Mouse (Mus musculus): Measurements from ENCODE around the gene Socs4. TPM values are rescaled to one million over a fixed set of nuclear protein-coding genes. Genes with fewer than 3 reads are reported as not detected.
A peak's percentile ranks its signal among the peaks of the same experiment; 100 is the strongest.
"Not testable (repeated sequence)": the region's sequence is repeated elsewhere in the genome, so short reads cannot be mapped to it uniquely, and the experiment has no call there.

The Socs4 gene
- polyA plus RNA-seq, 1 experiment from 2014 or later: 2.7 TPM

- no peaks in the 10 kb centered on the region for H3K9me3 ChIP-seq
- H3K27me3 ChIP-seq: no peaks in the 10 kb centered on the region
- no peak overlapping the region for H3K27ac ChIP-seq (replicated peaks)
- H3K4me3 ChIP-seq: no peak overlapping the region
- H3K4me2 ChIP-seq: no peak overlapping the region
- 97% methylated on average over 5 of the region's 5 CpGs for WGBS
- H3K36me3 ChIP-seq: peaks cover 50% of the 10 kb centered on the region
- H3K4me1 ChIP-seq (replicated peaks): no peaks in the 10 kb centered on the region
- no peak overlapping the region for H3K9ac ChIP-seq
- ATAC-seq (ENCODE audit: low read depth): no peak
Observed at GRCm38 (mm10) chr14:47319362-47319761, 42.6 kb downstream of the Socs4 start.

GRCm38 (mm10) chr14:47321581-47321980 lies 44.9 kb downstream of the Socs4 start:
- not testable (repeated sequence) for ATAC-seq (ENCODE audit: low read depth); H3K27ac ChIP-seq (replicated peaks); H3K4me1 ChIP-seq (replicated peaks); H3K4me2 ChIP-seq; H3K4me3 ChIP-seq; H3K9me3 ChIP-seq; H3K27me3 ChIP-seq; H3K9ac ChIP-seq
- peaks cover 45% of the 10 kb centered on the region for H3K36me3 ChIP-seq
- 93% methylated on average over 7 of the region's 8 CpGs for WGBS

GRCm38 (mm10) chr14:47325965-47326761 lies 49.4 kb downstream of the Socs4 start:
- Histone ChIP-seq H3K27ac (replicated peaks) (no peak overlapping the region), H3K27me3 (no peaks in the 10 kb centered on the region), H3K4me1 (replicated peaks) (no peaks in the 10 kb centered on the region), H3K36me3 (peaks cover 22% of the 10 kb centered on the region), H3K9ac (no peak overlapping the region), H3K9me3 (no peaks in the 10 kb centered on the region), H3K4me2 (no peak overlapping the region), H3K4me3 (no peak overlapping the region)
- no peak for ATAC-seq (ENCODE audit: low read depth)
- WGBS: 87% methylated on average over 9 of the region's 9 CpGs

- no peak overlapping the region for H3K4me2 ChIP-seq
- peaks cover 19% of the 10 kb centered on the region for H3K36me3 ChIP-seq
- no peaks in the 10 kb centered on the region for H3K4me1 ChIP-seq (replicated peaks)
- no peaks in the 10 kb centered on the region for H3K9me3 ChIP-seq
- no peak for ATAC-seq (ENCODE audit: low read depth)
- H3K27me3 ChIP-seq: no peaks in the 10 kb centered on the region
- H3K9ac ChIP-seq: no peak overlapping the region
- H3K4me3 ChIP-seq: no peak overlapping the region
- 95% methylated on average over 5 of the region's 5 CpGs for WGBS
- no peak overlapping the region for H3K27ac ChIP-seq (replicated peaks)
Observed at GRCm38 (mm10) chr14:47327347-47327746, 50.6 kb downstream of the Socs4 start.

GRCm38 (mm10) chr14:47331920-47332319 lies 55.2 kb downstream of the Socs4 start:
- H3K36me3 ChIP-seq: no peaks in the 10 kb centered on the region
- no peaks in the 10 kb centered on the region for H3K9me3 ChIP-seq
- no peak overlapping the region for H3K4me2 ChIP-seq
- no peak overlapping the region for H3K4me3 ChIP-seq
- H3K4me1 ChIP-seq (replicated peaks): no peaks in the 10 kb centered on the region
- ATAC-seq (ENCODE audit: low read depth): no peak
- WGBS: 67% methylated on average over 5 of the region's 5 CpGs
- H3K27ac ChIP-seq (replicated peaks): no peak overlapping the region
- H3K9ac ChIP-seq: no peak overlapping the region
- no peaks in the 10 kb centered on the region for H3K27me3 ChIP-seq

GRCm38 (mm10) chr14:47334819-47335218 lies 58.1 kb downstream of the Socs4 start:
- Histone ChIP-seq H3K4me1 (replicated peaks) (no peaks in the 10 kb centered on the region), H3K4me3 (no peak overlapping the region), H3K27ac (replicated peaks) (no peak overlapping the region), H3K9me3 (no peaks in the 10 kb centered on the region), H3K9ac (no peak overlapping the region), H3K36me3 (no peaks in the 10 kb centered on the region), H3K4me2 (no peak overlapping the region), H3K27me3 (no peaks in the 10 kb centered on the region)
- 84% methylated on average over 4 of the region's 4 CpGs for WGBS
- ATAC-seq (ENCODE audit: low read depth): no peak

- no peak overlapping the region for H3K4me3 ChIP-seq
- WGBS: 70% methylated on average over 3 of the region's 3 CpGs
- H3K9me3 ChIP-seq: no peaks in the 10 kb centered on the region
- H3K4me2 ChIP-seq: no peak overlapping the region
- H3K27me3 ChIP-seq: no peaks in the 10 kb centered on the region
- ATAC-seq (ENCODE audit: low read depth): peak; percentile 72; the same call in 1 of the 2 replicates
- H3K36me3 ChIP-seq: no peaks in the 10 kb centered on the region
- no peak overlapping the region for H3K9ac ChIP-seq
- H3K4me1 ChIP-seq (replicated peaks): no peaks in the 10 kb centered on the region
- H3K27ac ChIP-seq (replicated peaks): no peak overlapping the region
Observed at GRCm38 (mm10) chr14:47335300-47335699, 58.6 kb downstream of the Socs4 start.

GRCm38 (mm10) chr14:47340231-47340925 lies 63.6 kb downstream of the Socs4 start:
- no peaks in the 10 kb centered on the region for H3K36me3 ChIP-seq
- H3K4me3 ChIP-seq: no peak overlapping the region
- ATAC-seq (ENCODE audit: low read depth): no peak
- no peak overlapping the region for H3K27ac ChIP-seq (replicated peaks)
- no peaks in the 10 kb centered on the region for H3K27me3 ChIP-seq
- H3K9ac ChIP-seq: no peak overlapping the region
- 89% methylated on average over 10 of the region's 10 CpGs for WGBS
- H3K9me3 ChIP-seq: no peaks in the 10 kb centered on the region
- H3K4me2 ChIP-seq: no peak overlapping the region
- H3K4me1 ChIP-seq (replicated peaks): no peaks in the 10 kb centered on the region

- no peaks in the 10 kb centered on the region for H3K4me1 ChIP-seq (replicated peaks)
- H3K27ac ChIP-seq (replicated peaks): no peak overlapping the region
- 48% methylated on average over 4 of the region's 4 CpGs for whole genome bisulfite sequencing
- no peaks in the 10 kb centered on the region for H3K27me3 ChIP-seq
- H3K36me3 ChIP-seq: no peaks in the 10 kb centered on the region
- no peak overlapping the region for H3K9ac ChIP-seq
- peak; percentile 72 for ATAC-seq (ENCODE audit: low read depth)
- no peak overlapping the region for H3K4me3 ChIP-seq
- H3K4me2 ChIP-seq: no peak overlapping the region
- H3K9me3 ChIP-seq: no peaks in the 10 kb centered on the region
Observed at GRCm38 (mm10) chr14:47341811-47342291, 65.1 kb downstream of the Socs4 start.

Other genes with a start within 250 kb of the Socs4 start
- gene Gch1, start 87.5 kb upstream of the Socs4 start, polyA plus RNA-seq (2015; fragmentation: Nextera tagmentation; extraction: Ambion mirVana): 2.1 and 2.6 TPM in 2 replicates
- gene Wdhd1, start 74 bp upstream of the Socs4 start, polyA plus RNA-seq (2015; fragmentation: Nextera tagmentation; extraction: Ambion mirVana): 15.8 TPM in 2 replicates
- gene Mapk1ip1l, start 21.3 kb downstream of the Socs4 start, polyA plus RNA-seq (2015; fragmentation: Nextera tagmentation; extraction: Ambion mirVana): 51.4 and 57.7 TPM in 2 replicates
- 2.0 TPM in 2 replicates for gene Lgals3, start 90.8 kb downstream of the Socs4 start, polyA plus RNA-seq (2015; fragmentation: Nextera tagmentation; extraction: Ambion mirVana)
- 9.1 and 12.2 TPM in 2 replicates for gene Dlgap5, start 141.5 kb downstream of the Socs4 start, polyA plus RNA-seq (2015; fragmentation: Nextera tagmentation; extraction: Ambion mirVana)
- 23.6 and 24.0 TPM in 2 replicates for gene Fbxo34, start 173.5 kb downstream of the Socs4 start, polyA plus RNA-seq (2015; fragmentation: Nextera tagmentation; extraction: Ambion mirVana)